Mouse (Mus musculus): ENCODE measurements around the gene Zfp536.

GRCm38 (mm10) chr7:37554405-37554804, 219.0 kb downstream of the Zfp536 start:
- TF ChIP-seq CHD1 (IDR thresholded peaks at IDR 0.05; ENCODE audit: low read depth, low read length) (no peak), UBTF (IDR thresholded peaks at IDR 0.05; ENCODE audit: low read depth, low read length) (no peak)

Measured in CH12.LX (cell line).